Comparison of ENCODE assay signal across 21 mouse cellular contexts in the genomic region with DNA sequence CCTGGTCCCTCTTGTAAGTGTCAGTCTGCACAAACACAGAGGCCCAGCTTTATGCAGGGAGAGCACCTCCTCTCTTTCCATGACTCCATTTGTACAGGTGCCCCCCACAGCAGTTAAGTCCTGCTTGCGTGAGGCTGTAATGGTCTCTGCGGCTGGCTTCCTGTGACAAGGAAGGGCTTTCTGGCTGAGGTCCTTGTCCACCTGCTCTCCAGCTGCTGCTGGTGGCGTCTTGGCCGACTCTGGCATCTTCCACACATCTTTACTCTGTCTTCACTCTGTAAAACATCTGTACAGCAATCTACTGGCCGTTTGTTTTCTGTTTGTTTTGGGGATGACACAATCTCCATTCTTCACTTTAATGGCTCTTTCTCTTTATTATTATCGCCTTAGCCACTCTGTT.
A peak's percentile ranks its signal among the peaks of the same experiment; 100 is the strongest.
DNase-seq lines count a peak whose midpoint lies in the region; ATAC-seq lines count a peak whose summit lies in the region.
"Had no signal": no experiment of that assay in that cellular context is flagged by ENCODE, and none has a peak within 500 bp of the region (broad histone marks: within the 10 kb centered on the region; RNA-seq: fewer than 3 reads in every experiment).

No protein-coding gene starts in this region.

- no peak overlapping the region for H3K9ac ChIP-seq in embryonic facial prominence, embryonic 13.5 days
- no peak overlapping the region for H3K9ac ChIP-seq in limb, embryonic 13.5 days
- H3K9ac ChIP-seq: liver, postnatal 0 days had no signal

- H3K4me3 ChIP-seq in embryonic facial prominence, embryonic 13.5 days = no peak overlapping the region
- H3K4me3 ChIP-seq in limb, embryonic 13.5 days = no peak overlapping the region
- H3K4me3 ChIP-seq: erythroblast, embryonic 14.5 days; left cerebral cortex, adult 2 months had no signal

- intact Hi-C loops in heart, postnatal 25 days (cut with DNase I) = no loop called here

- ATAC-seq in embryonic facial prominence, embryonic 13.5 days (ENCODE audit: insufficient number of reproducible peaks, insufficient read depth, low FRiP score, low TSS enrichment, low read depth) = no peak
- ATAC-seq in limb, embryonic 13.5 days (ENCODE audit: low FRiP score, low read depth) = no peak
- ATAC-seq: forebrain, embryonic 16.5 days; liver, postnatal 0 days had no signal

- H3K36me3 ChIP-seq in embryonic facial prominence, embryonic 13.5 days = no peaks in the 10 kb centered on the region
- no peaks in the 10 kb centered on the region for H3K36me3 ChIP-seq in limb, embryonic 13.5 days

- no peaks in the 10 kb centered on the region for H3K27me3 ChIP-seq in embryonic facial prominence, embryonic 13.5 days
- no peaks in the 10 kb centered on the region for H3K27me3 ChIP-seq in limb, embryonic 13.5 days
- H3K27me3 ChIP-seq: CH12.LX had no signal

- H3K4me2 ChIP-seq in embryonic facial prominence, embryonic 13.5 days = no peak overlapping the region
- H3K4me2 ChIP-seq in limb, embryonic 13.5 days (replicated peaks) = no peak overlapping the region
- H3K4me2 ChIP-seq: midbrain, embryonic 11.5 days had no signal

- H3K9me3 ChIP-seq in embryonic facial prominence, embryonic 13.5 days = no peaks in the 10 kb centered on the region
- H3K9me3 ChIP-seq in limb, embryonic 13.5 days = no peaks in the 10 kb centered on the region

- DNase-seq in heart, adult 11 months = peak; percentile 93
- DNase-seq in heart, postnatal 25 days (ENCODE audit: low spot score) = no peak
- peak; percentile 68 for DNase-seq in kidney, postnatal 10 days
- DNase-seq in kidney, postnatal 25 days = no peak
- no peak for DNase-seq in cerebellum, adult 11 months
- DNase-seq: adrenal gland, postnatal 14 days; cerebellum, postnatal 14 days; embryo, embryonic 11 days; kidney, adult 18-20 months; kidney, postnatal 14 days; layer of hippocampus, adult 9-11 months; liver, postnatal 0 days; right cerebral cortex, postnatal 25 days; thymus, adult 18-20 months had no signal

- H3K4me1 ChIP-seq in embryonic facial prominence, embryonic 13.5 days = peaks cover 89% of the 10 kb centered on the region
- peaks cover 91% of the 10 kb centered on the region for H3K4me1 ChIP-seq in limb, embryonic 13.5 days

- WGBS in embryonic facial prominence, embryonic 13.5 days = 49% methylated on average over 6 of the region's 6 CpGs
- WGBS in limb, embryonic 13.5 days = 18% methylated on average over 6 of the region's 6 CpGs

- peak overlapping the region; percentile 76 for H3K27ac ChIP-seq in embryonic facial prominence, embryonic 13.5 days
- H3K27ac ChIP-seq in limb, embryonic 13.5 days = peak overlapping the region; percentile 56
- H3K27ac ChIP-seq: left cerebral cortex, adult 2 months had no signal

Comparison
In these comparisons a context has a peak if more than half of its experiments do, and no peak if none do; other contexts are left out.
1. DNase-seq: peak in heart, adult 11 months (single experiment) and kidney, postnatal 10 days (single experiment); none in heart, postnatal 25 days (single experiment), kidney, postnatal 25 days (0 of 2) and cerebellum, adult 11 months (single experiment).